Mouse (Mus musculus) bone marrow macrophage, adult 2 months (primary cell): ENCODE data around the gene Kcnd2.

Experiments used
- CTCF ChIP-seq: IDR thresholded peaks from 2 replicates; pipeline ENCODE4 v1.5.1; 2012; ENCODE audit warnings: low read depth, mild to moderate bottlenecking, low read length, moderate library complexity
- POLR2A ChIP-seq: IDR thresholded peaks from 2 replicates; pipeline ENCODE4 v1.6.1; 2012; ENCODE audit warnings: mild to moderate bottlenecking, low read depth, low read length, borderline replicate concordance

- TF ChIP-seq CTCF (no peak), POLR2A (no peak)
These were observed 1.1 kb downstream of the Kcnd2 start for GRCm38 (mm10) chr6:21216206-21217020.
